7 mouse cellular contexts compared by ENCODE assay signal in the genomic region with DNA sequence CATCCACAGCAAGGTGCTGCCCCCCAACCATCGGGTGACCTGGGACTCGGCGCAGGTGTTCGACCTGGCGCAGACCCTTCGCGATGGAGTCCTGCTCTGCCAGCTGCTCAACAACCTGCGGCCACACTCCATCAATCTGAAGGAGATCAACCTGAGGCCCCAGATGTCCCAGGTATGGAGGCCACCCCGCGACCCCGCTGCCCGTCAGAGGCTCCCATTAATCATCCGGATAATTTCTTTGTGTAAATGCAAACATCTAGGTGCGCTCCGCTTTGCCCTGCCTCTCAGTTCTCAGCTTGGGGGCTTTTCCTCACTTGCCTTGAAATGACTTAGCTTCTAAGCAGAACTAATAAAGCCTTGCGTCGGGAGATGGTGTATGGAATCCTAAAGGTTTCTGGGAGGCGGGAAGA. TPM values are rescaled to one million over a fixed set of nuclear protein-coding genes. Genes with fewer than 3 reads are reported as not detected.
A peak's percentile ranks its signal among the peaks of the same experiment; 100 is the strongest.
DNase-seq lines count a peak whose midpoint lies in the region; ATAC-seq lines count a peak whose summit lies in the region.

No protein-coding gene starts in this region.

- peak overlapping the region; percentile 71 for H3K9ac ChIP-seq in forebrain, embryonic 11.5 days (ENCODE audit: low read length)
- H3K9ac ChIP-seq in limb, embryonic 13.5 days, result peak overlapping the region; percentile 74
- peak overlapping the region; percentile 82 for H3K9ac ChIP-seq in neural tube, embryonic 14.5 days (replicated peaks; ENCODE audit: low read depth, low read length)

- peak overlapping the region; percentile 84 for H3K4me2 ChIP-seq in forebrain, embryonic 11.5 days (ENCODE audit: low read depth, low read length, severe bottlenecking)
- peak overlapping the region; percentile 92 for H3K4me2 ChIP-seq in limb, embryonic 13.5 days (replicated peaks)
- H3K4me2 ChIP-seq in neural tube, embryonic 14.5 days (ENCODE audit: low read depth, low read length), result peak overlapping the region; percentile 82

- under 1% methylated on average over 18 of the region's 18 CpGs for WGBS in forebrain, embryonic 11.5 days
- under 1% methylated on average over 18 of the region's 18 CpGs for WGBS in limb, embryonic 13.5 days
- 2% methylated on average over 18 of the region's 18 CpGs for WGBS in neural tube, embryonic 14.5 days

- no peaks in the 10 kb centered on the region; the same call in 1 of the 2 replicates for H3K4me1 ChIP-seq in forebrain, embryonic 11.5 days (replicated peaks; ENCODE audit: control insufficient read depth, insufficient read depth, low read length)
- peaks cover 13% of the 10 kb centered on the region for H3K4me1 ChIP-seq in limb, embryonic 13.5 days
- H3K4me1 ChIP-seq in neural tube, embryonic 14.5 days (ENCODE audit: control insufficient read depth, insufficient read depth, low read length), result peaks cover 14% of the 10 kb centered on the region; the same call in 1 of the 2 replicates

- peak; percentile 6 for DNase-seq in ovary, postnatal 10 days (ENCODE audit: low spot score)
- DNase-seq in ovary, postnatal 36 days (ENCODE audit: low spot score), result no peak
- DNase-seq in forebrain, embryonic 11.5 days (ENCODE audit: low spot score), result no peak
- no peak for DNase-seq in frontal cortex, postnatal 10 days (ENCODE audit: low spot score in 2 of 2)

- ATAC-seq in forebrain, embryonic 11.5 days (replicated peaks; ENCODE audit: low FRiP score), result no peak
- ATAC-seq in limb, embryonic 13.5 days (ENCODE audit: low FRiP score, low read depth), result peak; percentile 63
- no peak; the same call in none of the 2 replicates for ATAC-seq in neural tube, embryonic 14.5 days (ENCODE audit: low read depth)
- no peak for ATAC-seq in cerebellum, adult (ENCODE audit: insufficient number of reproducible peaks, low FRiP score, low TSS enrichment)

- peak overlapping the region; percentile 67 for H3K4me3 ChIP-seq in forebrain, embryonic 11.5 days (ENCODE audit: low read depth, low read length)
- H3K4me3 ChIP-seq in limb, embryonic 13.5 days, result peak overlapping the region; percentile 79
- H3K4me3 ChIP-seq in neural tube, embryonic 14.5 days (ENCODE audit: low read depth, low read length), result peak overlapping the region; percentile 73

- no peak overlapping the region for H3K27ac ChIP-seq in forebrain, embryonic 11.5 days (ENCODE audit: low read depth, low read length)
- peak overlapping the region; percentile 65; the same call in 1 of the 2 replicates for H3K27ac ChIP-seq in limb, embryonic 13.5 days
- H3K27ac ChIP-seq in neural tube, embryonic 14.5 days (ENCODE audit: low read depth, low read length), result peak overlapping the region; percentile 88

- no peaks in the 10 kb centered on the region for H3K9me3 ChIP-seq in forebrain, embryonic 11.5 days (ENCODE audit: control insufficient read depth, low read length)
- no peaks in the 10 kb centered on the region for H3K9me3 ChIP-seq in limb, embryonic 13.5 days
- no peaks in the 10 kb centered on the region for H3K9me3 ChIP-seq in neural tube, embryonic 14.5 days (ENCODE audit: control insufficient read depth, low read length)

- no peaks in the 10 kb centered on the region; the same call in 1 of the 2 replicates for H3K27me3 ChIP-seq in forebrain, embryonic 11.5 days (ENCODE audit: control insufficient read depth, insufficient read depth, low read length)
- H3K27me3 ChIP-seq in limb, embryonic 13.5 days, result peaks cover 14% of the 10 kb centered on the region
- no peaks in the 10 kb centered on the region for H3K27me3 ChIP-seq in neural tube, embryonic 14.5 days (ENCODE audit: control insufficient read depth, insufficient read depth, low read length)

- no peaks in the 10 kb centered on the region for H3K36me3 ChIP-seq in forebrain, embryonic 11.5 days (ENCODE audit: control insufficient read depth, insufficient read depth, low read length)
- H3K36me3 ChIP-seq in limb, embryonic 13.5 days, result no peaks in the 10 kb centered on the region
- no peaks in the 10 kb centered on the region for H3K36me3 ChIP-seq in neural tube, embryonic 14.5 days (ENCODE audit: control insufficient read depth, insufficient read depth, low read length)

RNA-seq across cellular contexts. Expression of gene Vav3, which starts 0.6 kb away (rescaled TPM):
- polyA plus RNA-seq in forebrain, embryonic 11.5 days (2014; fragmentation: Nextera tagmentation; extraction: Ambion mirVana), result 7.9 and 9.2 TPM in 2 replicates
- 11.6 and 13.2 TPM in 2 replicates for polyA plus RNA-seq in limb, embryonic 13.5 days (2015; fragmentation: Nextera tagmentation; extraction: Ambion mirVana)
- polyA plus RNA-seq in neural tube, embryonic 14.5 days (2014; fragmentation: Nextera tagmentation; extraction: Ambion mirVana), result 13.3 and 19.3 TPM in 2 replicates
